Mouse (Mus musculus): ENCODE measurements around the gene Tmem189. TPM values are rescaled to one million over a fixed set of nuclear protein-coding genes. Genes with fewer than 3 reads are reported as not detected.
A peak's percentile ranks its signal among the peaks of the same experiment; 100 is the strongest.
"Not testable (repeated sequence)": the region's sequence is repeated elsewhere in the genome, so short reads cannot be mapped to it uniquely, and the experiment has no call there.

Gene Tmem189
- polyA plus RNA-seq, 1 experiment from 2014 or later, result 28.6 TPM

- WGBS, result 84% methylated on average over 10 of the region's 10 CpGs
- no peak for ATAC-seq
- no peaks in the 10 kb centered on the region for H3K9me3 ChIP-seq (ENCODE audit: control insufficient read depth, low read length)
These were observed 34.6 kb downstream of the Tmem189 start for GRCm38 (mm10) chr2:167654911-167655600.

DNA sequence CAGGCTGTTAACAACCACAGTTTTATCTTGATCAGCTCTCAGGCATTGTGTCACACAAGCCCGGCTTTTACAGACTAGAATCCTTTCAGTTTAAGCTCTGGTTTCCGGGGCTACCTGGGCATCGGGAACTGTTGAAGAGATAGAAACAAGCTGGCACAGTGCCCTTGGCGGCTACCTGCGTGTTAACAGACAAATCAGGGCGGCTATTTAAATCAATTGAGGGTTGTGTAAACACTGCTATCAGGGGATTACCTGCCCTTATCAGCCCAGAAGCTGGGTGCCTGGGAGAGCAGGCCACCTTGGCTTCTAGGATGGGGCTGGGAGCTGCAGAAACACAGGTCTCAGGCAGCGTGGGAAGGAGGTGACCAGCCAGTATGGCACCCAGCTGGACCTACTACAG, 36.9 kb downstream of the Tmem189 start:
- Histone ChIP-seq H3K27ac (ENCODE audit: low read length) (no peak overlapping the region), H3K36me3 (ENCODE audit: control insufficient read depth, insufficient read depth, low read length) (peaks cover 2% of the 10 kb centered on the region; the same call in 1 of the 2 replicates), H3K9ac (ENCODE audit: low read depth, low read length) (no peak overlapping the region), H3K4me2 (ENCODE audit: low read depth, low read length) (no peak overlapping the region), H3K27me3 (replicated peaks; ENCODE audit: control insufficient read depth, insufficient read depth, low read length) (no peaks in the 10 kb centered on the region; the same call in 1 of the 2 replicates), H3K4me3 (ENCODE audit: low read length) (no peak overlapping the region), H3K4me1 (ENCODE audit: control insufficient read depth, insufficient read depth, low read length) (no peaks in the 10 kb centered on the region), H3K9me3 (ENCODE audit: control insufficient read depth, low read length) (no peaks in the 10 kb centered on the region)
- 60% methylated on average over 7 of the region's 7 CpGs for WGBS
- peak; percentile 80 for ATAC-seq

More at GRCm38 (mm10) chr2:167654911-167655600, 34.6 kb downstream of the Tmem189 start:
- no peak overlapping the region for H3K4me3 ChIP-seq (ENCODE audit: low read length)
- H3K27ac ChIP-seq (ENCODE audit: low read length), result no peak overlapping the region
- peaks cover 20% of the 10 kb centered on the region for H3K4me1 ChIP-seq (ENCODE audit: control insufficient read depth, insufficient read depth, low read length)
- H3K9ac ChIP-seq (ENCODE audit: low read depth, low read length), result no peak overlapping the region
- peaks cover 2% of the 10 kb centered on the region; the same call in 1 of the 2 replicates for H3K36me3 ChIP-seq (ENCODE audit: control insufficient read depth, insufficient read depth, low read length)
- H3K27me3 ChIP-seq (replicated peaks; ENCODE audit: control insufficient read depth, insufficient read depth, low read length), result no peaks in the 10 kb centered on the region; the same call in 1 of the 2 replicates
- H3K4me2 ChIP-seq (ENCODE audit: low read depth, low read length), result no peak overlapping the region

DNA sequence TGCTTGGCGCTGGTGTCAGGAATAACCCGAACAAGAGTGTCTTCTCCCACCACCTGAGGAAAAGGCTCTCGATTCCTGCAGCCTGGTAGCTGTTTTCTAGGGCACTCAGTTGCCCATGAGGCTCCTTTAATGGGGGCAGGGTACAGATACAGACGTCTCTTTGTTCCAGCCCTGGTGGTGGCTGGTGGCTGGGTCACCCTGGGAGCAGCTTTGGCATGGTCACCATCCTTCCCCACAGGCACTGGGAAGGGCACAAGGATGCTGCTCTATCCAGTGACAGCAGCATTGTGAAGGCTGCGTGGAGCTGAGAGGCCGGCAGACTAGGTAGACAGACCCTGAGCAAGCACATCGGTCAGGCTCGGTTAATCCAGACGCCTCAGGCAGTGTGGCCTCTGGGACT, 38.0 kb downstream of the Tmem189 start:
- WGBS, result 91% methylated on average over 9 of the region's 9 CpGs
- Histone ChIP-seq H3K9me3 (ENCODE audit: control insufficient read depth, low read length) (no peaks in the 10 kb centered on the region), H3K9ac (ENCODE audit: low read depth, low read length) (no peak overlapping the region), H3K4me1 (ENCODE audit: control insufficient read depth, insufficient read depth, low read length) (no peaks in the 10 kb centered on the region), H3K27ac (ENCODE audit: low read length) (no peak overlapping the region), H3K4me3 (ENCODE audit: low read length) (no peak overlapping the region), H3K36me3 (ENCODE audit: control insufficient read depth, insufficient read depth, low read length) (no peaks in the 10 kb centered on the region), H3K4me2 (ENCODE audit: low read depth, low read length) (no peak overlapping the region), H3K27me3 (replicated peaks; ENCODE audit: control insufficient read depth, insufficient read depth, low read length) (no peaks in the 10 kb centered on the region; the same call in 1 of the 2 replicates)
- no peak for ATAC-seq

- H3K4me3 ChIP-seq (ENCODE audit: low read length), result no peak overlapping the region
- H3K27me3 ChIP-seq (replicated peaks; ENCODE audit: control insufficient read depth, insufficient read depth, low read length), result no peaks in the 10 kb centered on the region; the same call in 1 of the 2 replicates
- H3K27ac ChIP-seq (ENCODE audit: low read length), result no peak overlapping the region
- no peaks in the 10 kb centered on the region for H3K4me1 ChIP-seq (ENCODE audit: control insufficient read depth, insufficient read depth, low read length)
- no peaks in the 10 kb centered on the region for H3K9me3 ChIP-seq (ENCODE audit: control insufficient read depth, low read length)
- no peak overlapping the region for H3K9ac ChIP-seq (ENCODE audit: low read depth, low read length)
- H3K36me3 ChIP-seq (ENCODE audit: control insufficient read depth, insufficient read depth, low read length), result no peaks in the 10 kb centered on the region
- WGBS, result 83% methylated on average over 12 of the region's 12 CpGs
- no peak overlapping the region for H3K4me2 ChIP-seq (ENCODE audit: low read depth, low read length)
- no peak for ATAC-seq
These were observed 40.2 kb downstream of the Tmem189 start for GRCm38 (mm10) chr2:167649290-167650032.

GRCm38 (mm10) chr2:167646411-167646810, 43.2 kb downstream of the Tmem189 start:
- H3K27ac ChIP-seq (ENCODE audit: low read length), result no peak overlapping the region
- no peak overlapping the region for H3K4me3 ChIP-seq (ENCODE audit: low read length)
- H3K9ac ChIP-seq (ENCODE audit: low read depth, low read length), result no peak overlapping the region
- no peaks in the 10 kb centered on the region for H3K36me3 ChIP-seq (ENCODE audit: control insufficient read depth, insufficient read depth, low read length)
- no peaks in the 10 kb centered on the region for H3K9me3 ChIP-seq (ENCODE audit: control insufficient read depth, low read length)
- peaks cover under 1% of the 10 kb centered on the region; the same call in 1 of the 2 replicates for H3K4me1 ChIP-seq (ENCODE audit: control insufficient read depth, insufficient read depth, low read length)
- no peaks in the 10 kb centered on the region for H3K27me3 ChIP-seq (replicated peaks; ENCODE audit: control insufficient read depth, insufficient read depth, low read length)
- ATAC-seq, result no peak; the same call in 1 of the 2 replicates
- no peak overlapping the region for H3K4me2 ChIP-seq (ENCODE audit: low read depth, low read length)
- 63% methylated on average over 4 of the region's 4 CpGs for WGBS

DNA sequence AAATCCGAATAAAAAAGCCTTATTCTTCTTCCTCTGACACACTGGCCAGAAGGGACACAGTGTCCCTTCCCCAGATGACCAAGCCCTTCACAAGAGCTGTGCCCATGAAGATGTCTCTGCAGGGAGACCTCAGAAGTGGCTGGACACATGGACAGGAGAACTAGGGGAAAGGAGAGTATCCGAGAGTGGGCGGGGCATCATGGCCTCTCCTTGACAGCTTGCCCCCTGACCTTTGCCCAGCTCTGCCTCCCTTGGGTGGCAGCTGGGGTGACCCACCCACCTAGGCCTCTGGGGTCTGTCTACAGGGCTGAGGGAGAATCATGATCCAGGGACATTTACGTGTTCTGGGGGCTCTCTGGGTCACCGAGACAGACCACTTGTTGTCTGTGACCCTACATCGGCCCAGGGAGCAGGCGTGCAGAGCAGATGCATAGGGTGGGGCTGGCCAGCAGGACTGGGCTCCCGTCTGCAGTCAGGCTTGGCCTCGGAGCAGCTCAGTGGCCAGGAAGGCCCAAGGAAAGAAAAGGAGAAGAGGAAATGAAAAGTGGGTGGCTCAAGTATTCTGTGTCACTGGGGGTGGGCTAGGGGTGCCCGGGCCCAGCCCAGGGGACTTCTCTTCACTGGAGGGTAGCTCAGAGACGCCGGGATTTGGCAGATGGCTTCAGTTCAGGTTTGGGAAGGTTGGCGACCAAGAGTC, 46.1 kb downstream of the Tmem189 start:
- H3K27ac ChIP-seq (ENCODE audit: low read length); H3K4me3 ChIP-seq (ENCODE audit: low read length); H3K9ac ChIP-seq (ENCODE audit: low read depth, low read length); H3K36me3 ChIP-seq (ENCODE audit: control insufficient read depth, insufficient read depth, low read length); H3K4me2 ChIP-seq (ENCODE audit: low read depth, low read length); H3K9me3 ChIP-seq (ENCODE audit: control insufficient read depth, low read length); H3K4me1 ChIP-seq (ENCODE audit: control insufficient read depth, insufficient read depth, low read length); ATAC-seq; H3K27me3 ChIP-seq (replicated peaks; ENCODE audit: control insufficient read depth, insufficient read depth, low read length): not testable (repeated sequence)
- 75% methylated on average over 11 of the region's 13 CpGs for WGBS

GRCm38 (mm10) chr2:167642164-167642563, 47.5 kb downstream of the Tmem189 start:
- Histone ChIP-seq H3K27me3 (replicated peaks; ENCODE audit: control insufficient read depth, insufficient read depth, low read length) (no peaks in the 10 kb centered on the region), H3K27ac (ENCODE audit: low read length) (no peak overlapping the region), H3K9me3 (ENCODE audit: control insufficient read depth, low read length) (no peaks in the 10 kb centered on the region), H3K36me3 (ENCODE audit: control insufficient read depth, insufficient read depth, low read length) (no peaks in the 10 kb centered on the region), H3K4me3 (ENCODE audit: low read length) (no peak overlapping the region), H3K4me2 (ENCODE audit: low read depth, low read length) (no peak overlapping the region), H3K4me1 (ENCODE audit: control insufficient read depth, insufficient read depth, low read length) (peaks cover 4% of the 10 kb centered on the region; the same call in 1 of the 2 replicates), H3K9ac (ENCODE audit: low read depth, low read length) (no peak overlapping the region)
- no peak for ATAC-seq
- 90% methylated on average over 6 of the region's 6 CpGs for WGBS

GRCm38 (mm10) chr2:167641337-167641736, 48.3 kb downstream of the Tmem189 start:
- Histone ChIP-seq H3K9me3 (ENCODE audit: control insufficient read depth, low read length) (no peaks in the 10 kb centered on the region), H3K4me3 (ENCODE audit: low read length) (no peak overlapping the region), H3K36me3 (ENCODE audit: control insufficient read depth, insufficient read depth, low read length) (no peaks in the 10 kb centered on the region), H3K27me3 (replicated peaks; ENCODE audit: control insufficient read depth, insufficient read depth, low read length) (no peaks in the 10 kb centered on the region), H3K27ac (ENCODE audit: low read length) (no peak overlapping the region), H3K4me1 (ENCODE audit: control insufficient read depth, insufficient read depth, low read length) (peaks cover 4% of the 10 kb centered on the region; the same call in 1 of the 2 replicates), H3K9ac (ENCODE audit: low read depth, low read length) (no peak overlapping the region), H3K4me2 (ENCODE audit: low read depth, low read length) (no peak overlapping the region)
- WGBS, result 47% methylated on average over 8 of the region's 8 CpGs
- peak; percentile 49; the same call in 1 of the 2 replicates for ATAC-seq

DNA sequence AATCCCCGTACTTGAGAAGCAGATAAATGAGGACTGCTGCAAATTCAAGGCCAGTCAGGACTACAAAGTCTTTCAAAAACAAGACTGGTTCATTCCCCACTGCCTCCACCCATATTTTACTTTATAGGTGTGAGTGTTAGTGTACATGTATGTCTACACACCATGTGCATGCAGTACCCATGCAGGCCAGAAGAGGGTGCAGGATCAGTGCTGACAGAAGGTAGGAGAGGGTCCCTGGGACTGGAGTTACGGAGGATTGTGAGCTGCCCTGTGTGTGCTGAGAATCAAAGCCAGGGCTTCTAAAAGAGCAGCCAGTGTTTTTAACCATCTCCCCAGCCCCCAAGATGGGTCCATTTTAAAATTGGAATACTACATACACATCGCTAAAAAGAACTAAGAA, 49.3 kb downstream of the Tmem189 start:
- H3K27ac ChIP-seq (ENCODE audit: low read length), result no peak overlapping the region
- no peak for ATAC-seq
- WGBS, result 86% methylated on average over 3 of the region's 3 CpGs

More for the DNA sequence above, 49.3 kb downstream of the Tmem189 start:
- H3K4me2 ChIP-seq (ENCODE audit: low read depth, low read length), result no peak overlapping the region
- H3K9ac ChIP-seq (ENCODE audit: low read depth, low read length), result no peak overlapping the region
- H3K4me1 ChIP-seq (ENCODE audit: control insufficient read depth, insufficient read depth, low read length), result peaks cover 4% of the 10 kb centered on the region; the same call in 1 of the 2 replicates
- H3K36me3 ChIP-seq (ENCODE audit: control insufficient read depth, insufficient read depth, low read length), result no peaks in the 10 kb centered on the region
- no peaks in the 10 kb centered on the region for H3K27me3 ChIP-seq (replicated peaks; ENCODE audit: control insufficient read depth, insufficient read depth, low read length)
- no peaks in the 10 kb centered on the region for H3K9me3 ChIP-seq (ENCODE audit: control insufficient read depth, low read length)
- no peak overlapping the region for H3K4me3 ChIP-seq (ENCODE audit: low read length)

Data from intestine, embryonic 16.5 days (tissue).